Mouse (Mus musculus) stomach, postnatal 0 days (tissue): Measurements from ENCODE around the gene Nup98. TPM values are rescaled to one million over a fixed set of nuclear protein-coding genes. Genes with fewer than 3 reads are reported as not detected.

Source experiments
- ATAC-seq: fragments of 200-750 bp; cut with Nextera tagmentation; 2 replicates; pipeline ENCODE4 v1.8.0; 2017; ENCODE audit not compliant: low FRiP score, low TSS enrichment
- DNase-seq: peaks from one replicate; pipeline ENCODE4 v3.0.0-alpha.2; 2016; ENCODE audit warnings: low spot score
- H3K27ac ChIP-seq: fragments of 300-500 bp; sonication (generic); replicated peaks from 2 replicates; pipeline ENCODE4 v1.5.1; 2014; ENCODE audit warnings: mild to moderate bottlenecking, control low read depth
- H3K27me3 ChIP-seq: fragments of 300-500 bp; sonication (generic); 2 replicates; pipeline ENCODE4 v1.6.1; 2014; ENCODE audit warnings: low read length; ENCODE audit not compliant: control insufficient read depth, insufficient read depth
- H3K36me3 ChIP-seq: fragments of 300-500 bp; sonication (generic); 2 replicates; pipeline ENCODE4 v1.6.1; 2014; ENCODE audit warnings: low read length, mixed read lengths; ENCODE audit not compliant: control insufficient read depth, insufficient read depth
- H3K4me1 ChIP-seq: fragments of 300-500 bp; sonication (generic); replicated peaks from 2 replicates; pipeline ENCODE4 v1.6.1; 2014; ENCODE audit warnings: antibody characterized with exemption; ENCODE audit not compliant: control insufficient read depth, insufficient read depth
- H3K4me2 ChIP-seq: fragments of 300-500 bp; sonication (generic); replicated peaks from 2 replicates; pipeline ENCODE4 v1.6.1; 2014; ENCODE audit warnings: low read depth, mild to moderate bottlenecking, control low read depth, moderate library complexity
- H3K4me3 ChIP-seq: fragments of 300-500 bp; sonication (generic); 2 replicates; pipeline ENCODE4 v1.5.1; 2014; ENCODE audit warnings: low read depth, low read length, control low read depth
- H3K9ac ChIP-seq: fragments of 300-500 bp; sonication (generic); 2 replicates; pipeline ENCODE4 v1.6.1; 2014; ENCODE audit warnings: mild to moderate bottlenecking, low read length, control low read depth, mixed read lengths
- H3K9me3 ChIP-seq: fragments of 300-500 bp; sonication (generic); 2 replicates; pipeline ENCODE4 v1.6.1; 2016; ENCODE audit warnings: low read length; ENCODE audit not compliant: control insufficient read depth
- CTCF ChIP-seq: IDR thresholded peaks from 2 replicates; pipeline ENCODE4 v1.5.1; 2016; ENCODE audit warnings: antibody characterized with exemption, low read depth, mild to moderate bottlenecking, moderate library complexity
- EP300 ChIP-seq: optimal IDR thresholded peaks from 2 replicates; pipeline ENCODE3; 2016; ENCODE audit warnings: antibody characterized with exemption
- WGBS: fragments of 180-500 bp; shearing (Covaris S2); extraction: QIAGEN DNeasy Blood & Tissue Kit; methylation state at CpG from one replicate; pipeline ENCODE4 v1.1.7; 2014; 5-methylcytosine and 5-hydroxymethylcytosine counted together
- polyA plus RNA-seq: library from polyadenylated mRNA; unstranded; fragments of >200 nt; fragmentation: Nextera tagmentation; extraction: Ambion mirVana; gene quantifications from 2 replicates; pipeline ENCODE4 v1.2.1, GENCODE M21; 2015

Gene Nup98
- polyA plus RNA-seq, 1 experiment from 2014 or later, result 12.1 TPM

DNA sequence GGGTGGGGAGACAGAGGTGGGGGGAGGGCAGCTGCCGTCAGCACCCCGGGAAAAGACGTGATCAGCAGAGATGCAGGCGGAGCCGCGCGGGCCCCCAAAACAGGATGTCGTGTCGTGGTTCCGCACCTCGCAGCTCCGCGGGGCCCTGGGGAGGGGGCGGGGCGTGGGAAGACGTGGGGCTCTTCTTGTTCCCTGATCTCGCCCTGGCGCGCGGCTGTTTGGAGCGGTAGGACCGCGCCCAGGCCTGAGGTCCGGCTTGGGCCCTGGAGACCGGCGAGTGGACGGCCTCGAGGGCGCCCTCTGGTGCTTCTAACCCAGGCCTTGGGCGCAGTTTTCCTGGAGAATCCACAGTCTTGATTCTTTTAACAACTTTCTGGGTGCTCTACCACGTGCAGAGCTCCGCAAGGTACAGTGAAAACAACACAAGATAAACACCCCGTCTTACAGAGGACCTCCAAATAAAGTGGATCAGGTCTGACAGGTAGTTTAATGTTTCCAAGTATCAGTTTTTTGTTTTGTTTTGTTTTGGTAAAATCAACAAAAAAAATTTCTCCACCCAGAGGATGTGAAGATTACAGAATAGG lies 40.7 kb upstream of the Nup98 start:
- Histone ChIP-seq H3K4me2 (peak overlapping the region; percentile 72), H3K9ac (peak overlapping the region; percentile 91), H3K4me3 (peak overlapping the region; percentile 88), H3K27ac (peak overlapping the region; percentile 96), H3K9me3 (no peaks in the 10 kb centered on the region), H3K27me3 (no peaks in the 10 kb centered on the region), H3K36me3 (no peaks in the 10 kb centered on the region), H3K4me1 (peaks cover 12% of the 10 kb centered on the region)
- WGBS, result 0% methylated on average over 33 of the region's 33 CpGs
- DNase-seq (peak; percentile 94), ATAC-seq (peak; percentile 90)
- peak; percentile 85 for TF ChIP-seq CTCF
- no peak for TF ChIP-seq EP300

DNA sequence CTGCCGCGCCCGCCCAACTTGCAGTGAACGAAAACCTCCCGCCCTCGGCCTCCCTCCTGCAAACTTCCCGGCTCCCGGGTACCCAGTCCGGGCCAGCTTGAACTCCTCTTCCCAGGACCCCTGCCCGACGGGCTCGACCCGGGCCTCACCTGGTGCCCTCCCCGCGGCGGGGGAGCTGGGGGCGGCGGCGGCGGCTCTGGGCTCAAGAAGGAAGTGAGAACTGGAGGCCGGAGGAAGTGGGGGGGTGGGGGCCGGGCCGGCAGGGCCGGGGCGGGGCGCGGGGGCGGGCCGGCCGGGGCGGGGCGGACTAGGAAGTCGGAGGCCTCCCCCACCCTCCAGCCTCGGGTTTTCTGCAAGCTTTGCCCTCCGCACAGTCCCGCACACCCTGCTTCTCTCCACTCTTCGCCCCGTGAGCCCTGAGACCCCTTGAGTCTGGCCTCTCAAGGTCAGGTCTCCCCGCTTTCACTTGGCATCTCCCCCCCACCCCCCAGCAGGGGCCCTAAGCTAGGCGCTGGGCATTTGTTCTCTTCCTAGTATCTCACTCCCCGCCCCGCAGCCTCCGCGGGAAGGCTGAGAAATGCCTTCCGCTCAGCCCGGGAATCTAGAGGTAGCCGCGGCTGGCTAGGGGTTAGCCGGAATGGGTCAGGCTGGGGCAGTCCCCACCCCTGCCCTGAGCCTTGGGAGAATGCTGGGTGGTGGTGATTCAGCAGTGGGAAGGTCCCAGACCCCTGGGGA lies 40.1 kb upstream of the Nup98 start:
- ATAC-seq, result peak; percentile 89
- Histone ChIP-seq H3K4me1 (peaks cover 16% of the 10 kb centered on the region), H3K4me3 (peak overlapping the region; percentile 88), H3K9ac (peak overlapping the region; percentile 91), H3K4me2 (peak overlapping the region; percentile 72), H3K27ac (peak overlapping the region; percentile 96), H3K9me3 (no peaks in the 10 kb centered on the region), H3K27me3 (no peaks in the 10 kb centered on the region), H3K36me3 (no peaks in the 10 kb centered on the region)
- DNase-seq, result peak; percentile 90
- WGBS, result under 1% methylated on average over 31 of the region's 49 CpGs
- TF ChIP-seq CTCF (no peak), EP300 (no peak)

DNA sequence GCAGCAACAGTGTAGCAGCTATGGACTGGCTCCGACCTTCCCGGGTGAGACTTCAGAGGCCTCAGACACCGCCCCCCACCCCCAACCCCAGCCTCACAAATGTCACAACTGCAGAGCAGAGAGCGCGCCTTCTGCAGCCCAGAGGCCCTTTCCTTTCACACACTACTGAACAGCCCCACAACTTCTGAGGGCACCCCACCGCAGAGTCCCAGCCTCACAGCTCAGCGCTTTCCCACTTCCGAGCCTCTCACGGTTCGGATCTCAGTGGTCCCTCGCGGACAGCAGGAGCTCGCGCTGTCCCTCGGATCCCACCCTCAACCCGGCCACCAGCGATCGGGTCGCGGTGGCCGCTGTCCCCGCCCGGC lies 39.5 kb upstream of the Nup98 start:
- Histone ChIP-seq H3K27ac (peak overlapping the region; percentile 96), H3K4me2 (peak overlapping the region; percentile 72), H3K36me3 (no peaks in the 10 kb centered on the region), H3K9me3 (no peaks in the 10 kb centered on the region), H3K27me3 (no peaks in the 10 kb centered on the region), H3K9ac (peak overlapping the region; percentile 91), H3K4me3 (peak overlapping the region; percentile 88), H3K4me1 (peaks cover 20% of the 10 kb centered on the region)
- TF ChIP-seq EP300 (no peak), CTCF (no peak)
- ATAC-seq, result peak; percentile 25
- DNase-seq, result peak; percentile 52
- WGBS, result 0% methylated on average over 16 of the region's 23 CpGs

- H3K9me3 ChIP-seq, result no peaks in the 10 kb centered on the region
- peaks cover 20% of the 10 kb centered on the region for H3K4me1 ChIP-seq
- ATAC-seq (no peak), DNase-seq (no peak)
- TF ChIP-seq CTCF, result no peak
- no peak for TF ChIP-seq EP300
- no peaks in the 10 kb centered on the region for H3K36me3 ChIP-seq
- H3K9ac ChIP-seq, result peak overlapping the region; percentile 91
- H3K4me2 ChIP-seq, result peak overlapping the region; percentile 72
- peak overlapping the region; percentile 96; the same call in 1 of the 2 replicates for H3K27ac ChIP-seq
- peak overlapping the region; percentile 88 for H3K4me3 ChIP-seq
- WGBS, result 10% methylated on average over 16 of the region's 16 CpGs
- no peaks in the 10 kb centered on the region for H3K27me3 ChIP-seq
Observed at GRCm38 (mm10) chr7:102248691-102249404, 38.9 kb upstream of the Nup98 start.

DNA sequence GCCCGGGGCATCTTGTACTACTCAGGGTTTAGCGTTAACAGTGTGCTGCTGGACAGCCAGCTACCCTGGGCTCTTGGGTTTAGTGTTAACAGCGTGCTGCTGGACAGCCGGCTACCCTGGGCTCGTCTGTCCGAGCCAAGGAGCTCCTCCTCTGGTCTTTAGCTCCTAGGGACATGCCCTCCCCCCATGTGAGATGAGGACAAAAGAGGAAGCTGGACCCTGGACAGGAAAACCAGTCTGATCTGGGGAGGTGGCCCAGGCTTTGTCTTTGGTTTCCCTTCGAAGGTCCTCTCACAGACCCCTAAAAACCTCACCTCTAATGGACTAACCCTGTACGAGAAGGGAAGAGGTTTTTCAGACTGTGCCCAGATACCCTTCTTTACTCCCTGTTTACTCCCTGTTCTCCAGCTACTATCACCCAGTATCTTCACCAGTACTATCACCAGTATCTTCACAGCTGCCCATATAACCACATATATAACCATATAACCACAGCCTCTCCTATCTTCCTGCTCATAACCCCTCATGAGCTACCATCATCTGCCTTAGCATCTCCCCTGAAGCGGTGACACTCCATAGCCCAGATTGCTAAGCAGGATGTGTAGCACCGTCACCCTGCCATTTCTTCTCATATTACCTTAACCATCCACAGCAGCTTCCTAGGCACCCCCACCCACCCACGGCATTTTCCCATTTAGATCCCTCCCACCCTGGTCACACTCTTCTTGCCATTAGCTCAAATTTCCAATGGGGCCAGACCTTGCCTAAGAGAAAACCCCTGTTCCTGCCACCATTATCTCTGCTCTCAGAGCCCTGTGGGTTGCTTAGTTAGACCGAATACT lies 37.2 kb upstream of the Nup98 start:
- 64% methylated on average over 12 of the region's 12 CpGs for WGBS
- peak overlapping the region; percentile 5; the same call in 1 of the 2 replicates for H3K4me3 ChIP-seq
- DNase-seq (no peak), ATAC-seq (no peak)
- H3K4me1 ChIP-seq, result peaks cover 20% of the 10 kb centered on the region
- H3K27me3 ChIP-seq, result no peaks in the 10 kb centered on the region
- H3K36me3 ChIP-seq, result no peaks in the 10 kb centered on the region
- peak overlapping the region; percentile 45; the same call in 1 of the 2 replicates for H3K27ac ChIP-seq
- H3K9me3 ChIP-seq, result no peaks in the 10 kb centered on the region
- no peak for TF ChIP-seq EP300
- no peak for TF ChIP-seq CTCF
- no peak overlapping the region for H3K9ac ChIP-seq
- peak overlapping the region; percentile 72; the same call in 1 of the 2 replicates for H3K4me2 ChIP-seq
